Mouse (Mus musculus) bone marrow, adult 2 months (tissue): ENCODE results near the gene Hoxd9.

Experiments
- CTCF ChIP-seq: fragments of 200-500 bp; IDR thresholded peaks from 2 replicates; pipeline ENCODE4 v1.5.1; 2011; ENCODE audit warnings: low read length, control low read depth; ENCODE audit not compliant: control insufficient read depth, insufficient read depth
- POLR2A ChIP-seq: fragments of 200-500 bp; IDR thresholded peaks from 2 replicates; pipeline ENCODE4 v1.6.1; 2011; ENCODE audit warnings: low read depth, mild to moderate bottlenecking, control low read depth, low read length, borderline replicate concordance; ENCODE audit not compliant: control insufficient read depth

- TF ChIP-seq POLR2A, result no peak
- no peak for TF ChIP-seq CTCF
These were observed 9.6 kb upstream of the Hoxd9 start for GRCm38 (mm10) chr2:74687698-74688555.
